23 mouse cellular contexts compared by ENCODE assay signal in genomic region chr11:19394372-19394771, GRCm38 (mm10).
"Had no signal": no experiment of that assay in that cellular context is flagged by ENCODE, and none has a peak within 500 bp of the region (broad histone marks: within the 10 kb centered on the region; RNA-seq: fewer than 3 reads in every experiment).

No protein-coding gene starts in this region.

- H3K9me3 ChIP-seq: limb, embryonic 10.5 days; limb, embryonic 13.5 days; liver, embryonic 12.5 days; liver, embryonic 15.5 days; lung, embryonic 15.5 days; megakaryocyte, embryonic 14.5 days; midbrain, embryonic 10.5 days; neural tube, embryonic 12.5 days; neural tube, embryonic 15.5 days; stomach, embryonic 15.5 days had no signal

- H3K4me1 ChIP-seq: limb, embryonic 10.5 days; limb, embryonic 13.5 days; liver, embryonic 12.5 days; liver, embryonic 15.5 days; lung, embryonic 15.5 days; megakaryocyte, embryonic 14.5 days; midbrain, embryonic 10.5 days; neural tube, embryonic 12.5 days; neural tube, embryonic 15.5 days; stomach, embryonic 15.5 days had no signal

- H3K27me3 ChIP-seq: limb, embryonic 13.5 days; liver, embryonic 12.5 days; liver, embryonic 15.5 days; lung, embryonic 15.5 days; megakaryocyte, embryonic 14.5 days; neural tube, embryonic 12.5 days; neural tube, embryonic 15.5 days; stomach, embryonic 15.5 days had no signal

- H3K36me3 ChIP-seq: limb, embryonic 10.5 days; limb, embryonic 13.5 days; liver, embryonic 12.5 days; liver, embryonic 15.5 days; lung, embryonic 15.5 days; midbrain, embryonic 10.5 days; neural tube, embryonic 12.5 days; neural tube, embryonic 15.5 days; stomach, embryonic 15.5 days had no signal

- ATAC-seq: liver, embryonic 12.5 days had no signal

- H3K9ac ChIP-seq: limb, embryonic 13.5 days; liver, embryonic 12.5 days; liver, embryonic 15.5 days; lung, embryonic 15.5 days; neural tube, embryonic 12.5 days; neural tube, embryonic 15.5 days; stomach, embryonic 15.5 days had no signal

- H3K4me2 ChIP-seq: limb, embryonic 13.5 days; liver, embryonic 12.5 days; liver, embryonic 15.5 days; lung, embryonic 15.5 days; neural tube, embryonic 12.5 days; neural tube, embryonic 15.5 days; stomach, embryonic 15.5 days had no signal

- H3K4me3 ChIP-seq: limb, embryonic 10.5 days; limb, embryonic 13.5 days; liver, embryonic 12.5 days; liver, embryonic 15.5 days; lung, embryonic 15.5 days; megakaryocyte, embryonic 14.5 days; midbrain, embryonic 10.5 days; neural tube, embryonic 12.5 days; neural tube, embryonic 15.5 days; stomach, embryonic 15.5 days had no signal

- DNase-seq: kidney, adult 11 months; kidney, adult 8-10 months; kidney, postnatal 14 days; layer of hippocampus, postnatal 36 days; liver; lung, adult 18-20 months; lung, postnatal 10 days; lung, postnatal 36 days; midbrain, embryonic 14.5 days; retina, postnatal 1 day; right cerebral cortex, postnatal 25 days; spleen, adult 18-20 months; thymus, postnatal 25 days had no signal

- H3K27ac ChIP-seq: limb, embryonic 10.5 days; limb, embryonic 13.5 days; liver, embryonic 12.5 days; liver, embryonic 15.5 days; lung, embryonic 15.5 days; midbrain, embryonic 10.5 days; neural tube, embryonic 12.5 days; neural tube, embryonic 15.5 days; stomach, embryonic 15.5 days had no signal
